Mouse (Mus musculus) kidney, adult 2 months (tissue): ENCODE data around the gene Dnajc11.

Source experiments
- CTCF ChIP-seq: fragments of 200-500 bp; conservative IDR thresholded peaks from 2 replicates; pipeline ENCODE4 v1.5.1; 2011; ENCODE audit warnings: low read depth, mild to moderate bottlenecking, control low read depth, low read length, moderate library complexity, mixed read lengths; ENCODE audit not compliant: insufficient read depth, insufficient read length
- POLR2A ChIP-seq: fragments of 200-500 bp; IDR thresholded peaks from one replicate; pipeline ENCODE4 v1.6.1; 2011; ENCODE audit warnings: low read depth, low read length, control low read depth

DNA sequence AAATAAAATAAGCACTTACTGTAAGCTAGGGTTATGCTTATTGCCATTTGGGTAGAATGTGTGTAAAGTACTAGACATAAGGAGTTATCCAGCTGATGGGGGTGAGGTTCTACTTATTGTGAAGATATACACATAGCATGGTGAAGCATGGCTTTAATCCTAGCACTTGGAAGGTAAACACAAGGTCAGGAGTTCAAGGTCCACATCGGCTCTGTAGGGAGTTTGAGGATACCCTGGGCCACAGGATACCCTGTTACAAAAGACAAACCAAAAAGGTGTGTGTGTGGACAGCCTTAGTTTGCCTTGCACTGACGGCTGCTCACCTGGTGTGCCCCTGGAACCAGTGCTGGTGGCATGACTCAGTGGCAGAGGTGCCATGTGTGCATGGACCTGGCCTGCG lies 4.6 kb downstream of the Dnajc11 start:
- TF ChIP-seq CTCF = no peak
- TF ChIP-seq POLR2A = no peak
